Mouse (Mus musculus): Measurements from ENCODE around the gene Bche. TPM values are rescaled to one million over a fixed set of nuclear protein-coding genes. Genes with fewer than 3 reads are reported as not detected.

Bche gene
- polyA plus RNA-seq (2021; fragmentation: Nextera tagmentation), result 0.51 TPM in 2 replicates
- long read RNA-seq, experiment 1, full-length matches to known transcripts, result 6 of 9 reads
- long read RNA-seq, experiment 1, partial matches to known transcripts, result 2 of 9 reads
- long read RNA-seq, experiment 1, other reads (novel, unspliced or antisense), result 1 of 9 reads
- long read RNA-seq, experiment 2, result 0 reads

DNA sequence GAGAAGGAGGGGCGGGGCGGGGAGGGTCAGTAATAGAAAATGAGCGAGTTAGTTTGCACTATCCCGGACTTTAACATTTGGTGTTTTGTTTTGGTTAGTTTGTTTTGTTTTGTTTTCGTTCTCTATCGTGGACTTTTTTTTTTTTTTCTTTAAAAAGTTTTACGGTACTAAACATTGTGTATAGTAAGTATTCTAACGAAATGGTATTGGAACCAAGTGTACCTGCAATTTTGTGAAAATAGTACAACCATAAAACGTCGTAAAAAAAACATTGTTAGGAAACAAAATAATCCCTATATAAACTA lies at the start of gene Bche:
Gene Bche, minus strand, starts transcription at position 6 of the 305 bp plus-strand sequence.

